14 mouse cellular contexts compared by ENCODE assay signal in the genomic region with DNA sequence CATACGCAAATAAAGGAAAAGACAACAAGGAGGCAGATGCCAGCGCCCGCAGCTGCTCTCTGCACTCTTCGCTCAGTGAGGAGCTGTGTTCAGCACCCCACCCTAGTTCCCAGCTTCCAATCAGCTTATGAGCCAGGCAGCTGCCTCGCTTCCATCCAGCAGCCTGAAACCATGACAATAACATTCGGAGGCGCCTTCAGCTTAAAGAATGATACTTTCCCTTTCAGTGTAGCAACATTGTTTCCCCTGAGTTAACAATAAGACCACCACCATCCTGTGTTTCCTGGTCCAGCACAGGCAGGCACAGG.
DNase-seq lines count a peak whose midpoint lies in the region; ATAC-seq and TF ChIP-seq lines count a peak whose summit lies in the region.
"Had no signal": no experiment of that assay in that cellular context is flagged by ENCODE, and none has a peak within 500 bp of the region (broad histone marks: within the 10 kb centered on the region; RNA-seq: fewer than 3 reads in every experiment).

No protein-coding gene starts in this region.

- no peak for DNase-seq in heart, postnatal 14 days
- DNase-seq in midbrain, embryonic 11.5 days (ENCODE audit: low spot score, missing footprints): no peak
- peak; percentile 25 for DNase-seq in ZHBTc4 (ENCODE audit: low read depth, low spot score)
- peak; percentile 67 for DNase-seq in hindbrain, postnatal 0 days (ENCODE audit: low spot score)
- DNase-seq in lung, postnatal 25 days (ENCODE audit: low spot score): no peak
- DNase-seq: cerebellum, postnatal 14 days; gastrocnemius, postnatal 36 days; kidney, adult 11 months; thymus, adult 18-20 months had no signal

- no peak overlapping the region for H3K4me3 ChIP-seq in heart, embryonic 12.5 days
- H3K4me3 ChIP-seq in midbrain, embryonic 12.5 days: no peak overlapping the region
- no peak overlapping the region for H3K4me3 ChIP-seq in midbrain, embryonic 11.5 days (ENCODE audit: low read depth, low read length)
- no peak overlapping the region for H3K4me3 ChIP-seq in hindbrain, postnatal 0 days (ENCODE audit: low read length)
- H3K4me3 ChIP-seq: limb, embryonic 13.5 days had no signal

- no peaks in the 10 kb centered on the region for H3K9me3 ChIP-seq in heart, embryonic 12.5 days (replicated peaks)
- H3K9me3 ChIP-seq in midbrain, embryonic 12.5 days: no peaks in the 10 kb centered on the region
- no peaks in the 10 kb centered on the region for H3K9me3 ChIP-seq in midbrain, embryonic 11.5 days (ENCODE audit: control insufficient read depth, low read length)
- H3K9me3 ChIP-seq in hindbrain, postnatal 0 days (ENCODE audit: low read length): no peaks in the 10 kb centered on the region
- H3K9me3 ChIP-seq: limb, embryonic 13.5 days had no signal

- no peak for TF ChIP-seq CTCF in hindbrain, postnatal 0 days (IDR thresholded peaks at IDR 0.05; ENCODE audit: low read depth)

- 56% methylated on average over 7 of the region's 7 CpGs for WGBS in heart, embryonic 12.5 days
- 44% methylated on average over 7 of the region's 7 CpGs for WGBS in midbrain, embryonic 12.5 days
- WGBS in midbrain, embryonic 11.5 days: 51% methylated on average over 7 of the region's 7 CpGs
- WGBS in hindbrain, postnatal 0 days: 22% methylated on average over 7 of the region's 7 CpGs

- ATAC-seq in heart, embryonic 12.5 days (ENCODE audit: insufficient number of reproducible peaks, low FRiP score): peak; percentile 22; the same call in 1 of the 2 replicates
- no peak for ATAC-seq in midbrain, embryonic 12.5 days (ENCODE audit: low FRiP score, low read depth)
- ATAC-seq in midbrain, embryonic 11.5 days (ENCODE audit: low FRiP score): no peak
- ATAC-seq in hindbrain, postnatal 0 days: peak; percentile 72

- H3K4me2 ChIP-seq in heart, embryonic 12.5 days: no peak overlapping the region
- no peak overlapping the region for H3K4me2 ChIP-seq in midbrain, embryonic 12.5 days (replicated peaks)
- H3K4me2 ChIP-seq in midbrain, embryonic 11.5 days: no peak overlapping the region
- H3K4me2 ChIP-seq in hindbrain, postnatal 0 days (ENCODE audit: low read depth, low read length): no peak overlapping the region
- H3K4me2 ChIP-seq: limb, embryonic 13.5 days had no signal

- H3K27ac ChIP-seq in heart, embryonic 12.5 days (ENCODE audit: poor library complexity, severe bottlenecking): no peak overlapping the region
- 0 out of 2 replicates have a peak overlapping the region, but pooled peaks have one; percentile 35 for H3K27ac ChIP-seq in midbrain, embryonic 12.5 days (replicated peaks)
- H3K27ac ChIP-seq in midbrain, embryonic 11.5 days (ENCODE audit: low read depth, low read length): no peak overlapping the region
- H3K27ac ChIP-seq in hindbrain, postnatal 0 days: peak overlapping the region; percentile 17; the same call in 1 of the 2 replicates
- H3K27ac ChIP-seq: limb, embryonic 13.5 days; macrophage had no signal

- H3K36me3 ChIP-seq in heart, embryonic 12.5 days: no peaks in the 10 kb centered on the region
- no peaks in the 10 kb centered on the region for H3K36me3 ChIP-seq in midbrain, embryonic 12.5 days
- no peaks in the 10 kb centered on the region for H3K36me3 ChIP-seq in midbrain, embryonic 11.5 days (ENCODE audit: control insufficient read depth, insufficient read depth, low read length)
- no peaks in the 10 kb centered on the region for H3K36me3 ChIP-seq in hindbrain, postnatal 0 days (ENCODE audit: insufficient read depth, low read length)
- H3K36me3 ChIP-seq: G1E; limb, embryonic 13.5 days had no signal

- H3K9ac ChIP-seq in heart, embryonic 12.5 days: no peak overlapping the region
- H3K9ac ChIP-seq in midbrain, embryonic 12.5 days (replicated peaks): no peak overlapping the region
- H3K9ac ChIP-seq in midbrain, embryonic 11.5 days (ENCODE audit: low read length): no peak overlapping the region
- no peak overlapping the region for H3K9ac ChIP-seq in hindbrain, postnatal 0 days (replicated peaks; ENCODE audit: low read length)
- H3K9ac ChIP-seq: limb, embryonic 13.5 days had no signal

- H3K4me1 ChIP-seq in heart, embryonic 12.5 days (replicated peaks): no peaks in the 10 kb centered on the region
- peaks cover 10% of the 10 kb centered on the region for H3K4me1 ChIP-seq in midbrain, embryonic 12.5 days
- H3K4me1 ChIP-seq in midbrain, embryonic 11.5 days (ENCODE audit: control insufficient read depth, insufficient read depth, low read length): no peaks in the 10 kb centered on the region
- peaks cover 19% of the 10 kb centered on the region; the same call in 1 of the 2 replicates for H3K4me1 ChIP-seq in hindbrain, postnatal 0 days (ENCODE audit: insufficient read depth, low read length)
- H3K4me1 ChIP-seq: limb, embryonic 13.5 days had no signal

- intact Hi-C loops in heart, postnatal 14 days (cut with DNase I): no loop called here

- H3K27me3 ChIP-seq in heart, embryonic 12.5 days (replicated peaks): peaks cover 11% of the 10 kb centered on the region; the same call in 1 of the 2 replicates
- 0 out of 2 replicates have a peak, but pooled peaks cover 3% of the 10 kb centered on the region for H3K27me3 ChIP-seq in midbrain, embryonic 12.5 days
- H3K27me3 ChIP-seq in midbrain, embryonic 11.5 days (ENCODE audit: control insufficient read depth, insufficient read depth, low read length): no peaks in the 10 kb centered on the region
- no peaks in the 10 kb centered on the region for H3K27me3 ChIP-seq in hindbrain, postnatal 0 days (ENCODE audit: insufficient read depth, low read length)

Comparison
In these comparisons a context has a peak if more than half of its experiments do, and no peak if none do; other contexts are left out.
1. H3K27ac ChIP-seq: peak in midbrain, embryonic 12.5 days (single experiment) and hindbrain, postnatal 0 days (single experiment); none in heart, embryonic 12.5 days (single experiment) and midbrain, embryonic 11.5 days (single experiment).
2. ATAC-seq: peak in heart, embryonic 12.5 days (single experiment) and hindbrain, postnatal 0 days (single experiment); none in midbrain, embryonic 12.5 days (single experiment) and midbrain, embryonic 11.5 days (single experiment).
3. DNase-seq: peak in ZHBTc4 (single experiment) and hindbrain, postnatal 0 days (single experiment); none in heart, postnatal 14 days (0 of 2), midbrain, embryonic 11.5 days (single experiment) and lung, postnatal 25 days (single experiment).